Mouse (Mus musculus) lung, embryonic 16.5 days (tissue): ENCODE results near the gene Atg13. TPM values are rescaled to one million over a fixed set of nuclear protein-coding genes. Genes with fewer than 3 reads are reported as not detected.

Experiments
- ATAC-seq: fragments of 200-750 bp; cut with Nextera tagmentation; 2 replicates; pipeline ENCODE4 v1.8.0; 2017; ENCODE audit warnings: low read depth, mild to moderate bottlenecking, moderate library complexity
- H3K27ac ChIP-seq: fragments of 300-500 bp; sonication (generic); 2 replicates; pipeline ENCODE4 v1.5.1; 2014; ENCODE audit warnings: mild to moderate bottlenecking, control low read depth, low read length
- H3K27me3 ChIP-seq: fragments of 300-500 bp; sonication (generic); 2 replicates; pipeline ENCODE4 v1.6.1; 2014; ENCODE audit warnings: low read depth, low read length, mixed read lengths; ENCODE audit not compliant: control insufficient read depth, insufficient read depth
- H3K36me3 ChIP-seq: fragments of 300-500 bp; sonication (generic); 2 replicates; pipeline ENCODE4 v1.6.1; 2014; ENCODE audit warnings: low read length; ENCODE audit not compliant: control insufficient read depth, insufficient read depth
- H3K4me1 ChIP-seq: fragments of 300-500 bp; sonication (generic); replicated peaks from 2 replicates; pipeline ENCODE4 v1.6.1; 2014; ENCODE audit warnings: low read length, mixed read lengths; ENCODE audit not compliant: control insufficient read depth, insufficient read depth
- H3K4me2 ChIP-seq: fragments of 300-500 bp; sonication (generic); 2 replicates; pipeline ENCODE4 v1.6.1; 2014; ENCODE audit warnings: low read depth, low read length, control low read depth
- H3K4me3 ChIP-seq: fragments of 300-500 bp; sonication (generic); 2 replicates; pipeline ENCODE4 v1.5.1; 2014; ENCODE audit warnings: mild to moderate bottlenecking, low read length, control low read depth
- H3K9ac ChIP-seq: fragments of 300-500 bp; sonication (generic); 2 replicates; pipeline ENCODE4 v1.6.1; 2014; ENCODE audit warnings: low read length, control low read depth
- H3K9me3 ChIP-seq: fragments of 300-500 bp; sonication (generic); 2 replicates; pipeline ENCODE4 v1.6.1; 2016; ENCODE audit warnings: low read length; ENCODE audit not compliant: control insufficient read depth
- WGBS: fragments of 180-500 bp; shearing (Covaris S2); extraction: QIAGEN DNeasy Blood & Tissue Kit; methylation state at CpG from one replicate; pipeline ENCODE4 v1.1.7; 2014; 5-methylcytosine and 5-hydroxymethylcytosine counted together
- polyA plus RNA-seq: library from polyadenylated mRNA; unstranded; fragments of >200 nt; fragmentation: Nextera tagmentation; extraction: Ambion mirVana; gene quantifications from 2 replicates; pipeline ENCODE4 v1.2.1, GENCODE M21; 2015

Gene Atg13
- polyA plus RNA-seq, 1 experiment from 2014 or later, result 25.3 TPM

- Histone ChIP-seq H3K36me3 (no peaks in the 10 kb centered on the region), H3K9ac (no peak overlapping the region), H3K4me3 (no peak overlapping the region), H3K27ac (no peak overlapping the region), H3K9me3 (no peaks in the 10 kb centered on the region), H3K27me3 (no peaks in the 10 kb centered on the region), H3K4me2 (no peak overlapping the region), H3K4me1 (no peaks in the 10 kb centered on the region)
- ATAC-seq, result no peak
- WGBS, result 92% methylated on average over 2 of the region's 2 CpGs
These were observed 9.0 kb downstream of the Atg13 start for GRCm38 (mm10) chr2:91701366-91701765.

DNA sequence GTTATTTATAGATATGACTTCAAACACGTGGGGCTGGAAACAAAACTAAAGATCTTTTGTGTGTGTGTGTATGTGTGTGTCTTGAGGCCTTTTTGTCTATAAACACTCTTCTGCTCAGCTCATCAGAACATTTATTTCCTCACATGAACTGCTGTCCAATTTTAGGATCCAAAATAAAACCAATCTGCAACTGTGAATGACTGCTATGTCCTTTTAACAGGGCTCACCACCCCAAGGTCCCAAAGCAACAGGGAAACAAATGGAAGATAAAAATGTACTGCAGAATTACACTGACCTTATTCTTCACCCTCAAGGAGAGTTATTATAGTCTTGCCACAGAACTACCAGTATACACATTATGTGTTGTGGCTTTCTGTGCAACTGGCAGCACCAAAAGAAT lies 11.2 kb downstream of the Atg13 start:
- no peak overlapping the region for H3K9ac ChIP-seq
- H3K36me3 ChIP-seq, result no peaks in the 10 kb centered on the region; the same call in 1 of the 2 replicates
- 54% methylated on average over 1 of the region's 1 CpGs for WGBS
- H3K27ac ChIP-seq, result no peak overlapping the region
- H3K4me1 ChIP-seq, result no peaks in the 10 kb centered on the region; the same call in 1 of the 2 replicates
- H3K9me3 ChIP-seq, result no peaks in the 10 kb centered on the region
- no peak overlapping the region for H3K4me3 ChIP-seq
- H3K27me3 ChIP-seq, result no peaks in the 10 kb centered on the region
- no peak overlapping the region for H3K4me2 ChIP-seq
- ATAC-seq, result no peak

DNA sequence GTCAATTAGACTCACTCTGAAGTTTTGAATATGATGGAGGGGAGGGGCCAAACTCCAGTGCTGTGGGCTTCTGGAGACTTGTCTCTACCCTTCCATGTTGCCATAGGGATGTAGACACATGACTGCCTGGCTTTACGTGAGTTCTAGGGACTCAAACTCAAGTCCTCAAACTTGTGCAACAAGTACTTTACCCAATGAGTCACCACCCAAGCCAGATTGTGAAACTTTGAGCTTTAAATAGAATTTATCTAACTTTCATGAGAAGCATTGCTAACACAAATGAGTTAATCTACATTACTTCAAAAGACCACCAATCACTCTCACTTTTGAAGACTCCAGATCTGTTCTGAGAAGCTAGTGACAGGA lies 14.2 kb downstream of the Atg13 start:
- Histone ChIP-seq H3K36me3 (no peaks in the 10 kb centered on the region; the same call in 1 of the 2 replicates), H3K27ac (no peak overlapping the region), H3K4me3 (no peak overlapping the region), H3K4me2 (no peak overlapping the region), H3K4me1 (no peaks in the 10 kb centered on the region; the same call in 1 of the 2 replicates), H3K9ac (no peak overlapping the region), H3K27me3 (no peaks in the 10 kb centered on the region), H3K9me3 (no peaks in the 10 kb centered on the region)
- WGBS, result 50% methylated on average over 1 of the region's 1 CpGs
- peak; percentile 60; the same call in 1 of the 2 replicates for ATAC-seq

DNA sequence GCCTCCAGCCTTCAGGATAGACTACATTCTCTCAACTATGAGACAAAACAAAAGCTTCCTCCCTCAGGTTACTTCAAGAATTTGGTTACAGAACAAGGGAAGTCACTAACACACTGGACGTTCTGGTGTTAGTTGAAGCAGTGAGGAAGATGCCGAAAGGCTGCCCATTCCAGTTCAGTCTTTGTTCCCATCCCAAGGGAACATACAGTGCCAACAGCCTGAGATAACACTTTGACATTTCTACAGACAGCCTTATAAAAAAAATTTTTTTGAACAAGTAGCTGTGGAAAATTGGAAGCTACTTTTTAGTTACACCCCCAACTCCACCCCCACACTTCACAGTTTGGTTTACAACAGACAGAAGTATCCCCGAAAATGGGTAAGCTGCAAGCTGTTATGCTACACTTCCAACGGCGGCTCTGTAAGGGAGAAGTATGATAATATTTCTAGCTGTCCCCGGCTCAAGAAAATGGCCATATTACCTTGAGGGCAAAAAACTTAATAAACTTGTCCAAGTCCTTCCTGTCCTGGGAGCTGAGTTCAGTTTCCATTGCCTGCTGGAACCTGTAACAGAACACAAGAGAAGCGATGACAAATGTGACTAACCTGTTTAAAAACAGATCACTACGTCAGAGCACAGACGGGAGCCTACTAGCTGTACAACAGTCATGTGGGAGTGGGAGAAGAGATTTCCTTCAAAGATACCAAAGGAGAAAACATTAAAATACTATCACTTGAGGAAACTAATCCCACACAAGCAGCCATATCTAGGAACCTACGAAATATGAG lies 14.7 kb downstream of the Atg13 start:
- Histone ChIP-seq H3K9me3 (no peaks in the 10 kb centered on the region), H3K36me3 (no peaks in the 10 kb centered on the region; the same call in 1 of the 2 replicates), H3K4me3 (no peak overlapping the region), H3K9ac (no peak overlapping the region), H3K27me3 (no peaks in the 10 kb centered on the region), H3K4me2 (no peak overlapping the region), H3K27ac (no peak overlapping the region), H3K4me1 (no peaks in the 10 kb centered on the region; the same call in 1 of the 2 replicates)
- WGBS, result 82% methylated on average over 10 of the region's 10 CpGs
- ATAC-seq, result no peak

DNA sequence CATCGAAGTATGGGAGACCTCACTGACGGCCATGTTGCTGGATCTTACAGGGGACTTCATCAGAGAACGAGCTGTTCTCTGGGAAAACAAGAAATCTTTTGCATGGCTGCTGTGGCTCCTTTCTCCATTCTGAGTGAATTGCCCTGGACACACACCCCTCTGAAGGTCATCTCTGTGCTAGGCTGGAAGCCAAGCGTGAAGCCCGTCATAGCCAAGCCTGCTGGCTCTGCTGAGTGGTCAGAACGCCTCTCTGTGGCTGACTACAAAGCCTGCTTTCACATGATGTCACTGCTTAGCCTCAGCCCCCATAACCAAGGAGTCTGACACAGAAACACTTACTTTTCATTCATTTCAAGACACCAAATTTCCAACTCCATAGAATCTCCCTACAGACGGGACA lies 20.9 kb downstream of the Atg13 start:
- no peak for ATAC-seq
- Histone ChIP-seq H3K27ac (no peak overlapping the region), H3K9ac (no peak overlapping the region), H3K9me3 (no peaks in the 10 kb centered on the region), H3K4me3 (no peak overlapping the region), H3K4me1 (no peaks in the 10 kb centered on the region), H3K4me2 (no peak overlapping the region), H3K36me3 (peaks cover 16% of the 10 kb centered on the region), H3K27me3 (no peaks in the 10 kb centered on the region)
- WGBS, result 84% methylated on average over 7 of the region's 7 CpGs

DNA sequence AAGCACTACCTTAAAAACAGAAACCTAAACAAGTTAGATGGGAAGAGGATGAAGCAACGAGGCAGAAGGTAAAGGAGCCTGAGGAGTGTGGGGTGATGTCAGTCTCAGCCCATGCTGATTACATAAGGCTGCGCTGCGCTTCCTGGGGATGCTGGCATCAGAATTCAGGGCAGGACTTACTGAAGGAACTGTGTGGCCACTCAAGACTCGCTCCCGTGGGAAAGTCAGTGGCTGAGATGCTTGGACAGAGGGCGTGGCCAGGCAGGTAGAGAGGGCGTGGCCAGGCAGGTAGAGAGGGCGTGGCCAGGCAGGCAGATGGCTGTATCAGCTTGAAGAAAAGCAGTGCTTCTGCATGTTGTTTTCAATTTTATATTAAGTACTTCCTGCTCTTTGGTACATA lies 26.5 kb downstream of the Atg13 start:
- no peaks in the 10 kb centered on the region for H3K9me3 ChIP-seq
- peaks cover 17% of the 10 kb centered on the region for H3K36me3 ChIP-seq
- no peak for ATAC-seq
- H3K9ac ChIP-seq, result no peak overlapping the region
- no peaks in the 10 kb centered on the region for H3K4me1 ChIP-seq
- H3K27ac ChIP-seq, result no peak overlapping the region
- 70% methylated on average over 8 of the region's 8 CpGs for WGBS
- no peaks in the 10 kb centered on the region for H3K27me3 ChIP-seq
- no peak overlapping the region for H3K4me2 ChIP-seq
- no peak overlapping the region for H3K4me3 ChIP-seq

DNA sequence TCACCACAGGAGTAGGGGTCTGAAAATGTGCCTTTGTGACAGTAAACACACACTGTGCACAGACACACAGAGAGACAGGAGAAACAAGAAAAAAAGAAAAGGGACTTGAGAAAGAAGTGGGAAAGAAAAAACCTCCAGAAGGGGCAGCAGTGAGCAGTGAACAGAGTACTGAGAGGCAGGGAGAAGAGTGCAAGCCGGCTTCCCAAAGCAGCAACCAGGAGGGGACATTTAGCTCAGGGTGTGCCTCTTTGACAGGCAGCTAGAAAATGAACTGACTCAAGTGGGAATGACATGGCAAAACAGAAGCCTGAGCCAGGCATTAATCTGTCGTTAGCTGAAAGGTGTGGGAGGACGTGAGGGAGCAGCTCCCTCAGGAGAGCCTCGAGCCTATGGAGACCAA lies 27.5 kb downstream of the Atg13 start:
- no peak overlapping the region for H3K27ac ChIP-seq
- H3K27me3 ChIP-seq, result no peaks in the 10 kb centered on the region
- ATAC-seq, result peak; percentile 49; the same call in 1 of the 2 replicates
- no peak overlapping the region for H3K9ac ChIP-seq
- no peaks in the 10 kb centered on the region for H3K9me3 ChIP-seq
- H3K36me3 ChIP-seq, result peaks cover 19% of the 10 kb centered on the region
- WGBS, result 51% methylated on average over 4 of the region's 4 CpGs
- no peak overlapping the region for H3K4me2 ChIP-seq
- no peaks in the 10 kb centered on the region for H3K4me1 ChIP-seq
- H3K4me3 ChIP-seq, result no peak overlapping the region

- no peak for ATAC-seq
- H3K36me3 ChIP-seq, result peaks cover 20% of the 10 kb centered on the region
- H3K27ac ChIP-seq, result no peak overlapping the region
These were observed 33.4 kb downstream of the Atg13 start for GRCm38 (mm10) chr2:91676961-91677360.

DNA sequence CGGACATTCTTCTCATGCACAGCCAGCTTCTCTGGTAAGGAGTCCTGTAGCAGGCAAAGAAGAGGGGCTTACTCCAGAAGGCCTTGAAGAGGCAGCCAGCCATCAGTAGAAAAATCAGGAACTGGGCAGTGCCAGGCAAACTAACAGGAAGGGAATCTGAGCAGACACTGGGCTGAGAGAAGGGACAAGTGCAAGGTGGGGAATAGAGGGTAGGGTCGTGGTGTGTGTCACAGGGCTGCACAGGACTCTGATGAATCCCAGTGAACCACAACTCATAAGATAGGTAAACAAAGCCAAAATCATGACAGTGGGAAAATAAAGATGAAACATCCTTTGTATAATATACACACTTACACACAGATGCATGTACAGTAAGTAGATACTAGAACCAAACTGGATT lies 34.0 kb downstream of the Atg13 start:
- Histone ChIP-seq H3K27me3 (no peaks in the 10 kb centered on the region), H3K4me2 (no peak overlapping the region), H3K27ac (no peak overlapping the region), H3K36me3 (peaks cover 20% of the 10 kb centered on the region), H3K9me3 (no peaks in the 10 kb centered on the region), H3K9ac (no peak overlapping the region), H3K4me1 (no peaks in the 10 kb centered on the region), H3K4me3 (no peak overlapping the region)
- 69% methylated on average over 2 of the region's 2 CpGs for WGBS
- no peak for ATAC-seq

More at GRCm38 (mm10) chr2:91676961-91677360, 33.4 kb downstream of the Atg13 start:
- Histone ChIP-seq H3K4me2 (no peak overlapping the region), H3K9ac (no peak overlapping the region), H3K4me1 (no peaks in the 10 kb centered on the region), H3K4me3 (no peak overlapping the region), H3K27me3 (no peaks in the 10 kb centered on the region), H3K9me3 (no peaks in the 10 kb centered on the region)
